Mouse (Mus musculus): ENCODE data around the gene Agbl1.

- TF ChIP-seq POLR2A (IDR thresholded peaks at IDR 0.05; ENCODE audit: control insufficient read depth, low read depth, low read length) (no peak), CTCF (IDR thresholded peaks at IDR 0.05; ENCODE audit: control insufficient read depth, insufficient read depth, insufficient replicate concordance, low read depth, low read length) (no peak)
These were observed 370.5 kb downstream of the Agbl1 start for GRCm38 (mm10) chr7:76600050-76600690.

All from testis, adult 2 months (tissue).